Mouse (Mus musculus) heart, postnatal 4 days (tissue): ENCODE measurements around the gene Atp6ap1. TPM values are rescaled to one million over a fixed set of nuclear protein-coding genes. Genes with fewer than 3 reads are reported as not detected.

Source experiments
- DNase-seq: peaks from one replicate; pipeline ENCODE4 v3.0.0; 2021
- microRNA-seq, 2 experiments: library from miRNA; unstranded; fragments of <30 nt; microRNA quantifications; one replicate each; pipeline ENCODE4 v1.2.0; 2021 to 2022
- total RNA-seq, 2 experiments: library from RNA; stranded (reverse); gene quantifications; 2 replicates each; pipeline ENCODE4 v1.2.3; 2021

Gene Atp6ap1
- total RNA-seq, 2 experiments from 2014 or later, result 103 to 109 TPM

- peak; percentile 75 for DNase-seq
These were observed 8.2 kb downstream of the Atp6ap1 start, which contains the start of gene Gdi1 for GRCm38 (mm10) chrX:74304867-74305700. Gdi1 (plus strand) TSS chrX:74304998.

GRCm38 (mm10) chrX:74312540-74313464, 15.9 kb downstream of the Atp6ap1 start, which contains the start of gene Fam50a:
Fam50a (plus strand) TSS chrX:74313033.
- DNase-seq, result peak; percentile 87

- DNase-seq, result peak; percentile 71
These were observed 31.8 kb downstream of the Atp6ap1 start, which contains the start of gene Plxna3 for GRCm38 (mm10) chrX:74328725-74329161. Plxna3 (plus strand) TSS chrX:74329066.

- no peak for DNase-seq
These were observed 32.3 kb downstream of the Atp6ap1 start for GRCm38 (mm10) chrX:74329215-74329671.

- no peak for DNase-seq
These were observed 33.5 kb downstream of the Atp6ap1 start for GRCm38 (mm10) chrX:74330166-74330930.

- no peak for DNase-seq
These were observed 56.0 kb downstream of the Atp6ap1 start for GRCm38 (mm10) chrX:74352645-74353466.

GRCm38 (mm10) chrX:74353467-74353770, 56.5 kb downstream of the Atp6ap1 start, which contains the start of gene Lage3:
Lage3 (minus strand) TSS chrX:74353618.
- peak; percentile 83 for DNase-seq

Small RNA genes lying within 50 kb of the gene (microRNA-seq; reads per million reads assigned to microRNA genes)
- gene Mir7091 (1.2 to 3.1 reads per million in 2 experiments), gene Mir7092 (0 reads per million in 2 experiments)

Other genes with a start within 250 kb of the Atp6ap1 start
- not detected for gene Opn1mw, start 169.6 kb upstream of the Atp6ap1 start, total RNA-seq
- gene Mecp2, start 161.7 kb upstream of the Atp6ap1 start, total RNA-seq, result 10 to 100 TPM; 37.6 to 39.6 TPM
- gene Tex28, start 129.3 kb upstream of the Atp6ap1 start, total RNA-seq, result not detected
- not detected for gene Tktl1, start 119.8 kb upstream of the Atp6ap1 start, total RNA-seq
- gene Flna, start 47.3 kb upstream of the Atp6ap1 start, total RNA-seq, result 100 to 1,000 TPM; 375 to 378 TPM
- gene Emd, start 42.4 kb upstream of the Atp6ap1 start, total RNA-seq, result 10 to 100 TPM; 57.6 to 61.6 TPM
- gene Rpl10, start 26.3 kb upstream of the Atp6ap1 start, total RNA-seq, result 100 to 1,000 TPM; 297 to 347 TPM
- 10 to 100 TPM; 39.3 to 46.4 TPM for gene Taz, start 15.2 kb upstream of the Atp6ap1 start, total RNA-seq
- gene Dnase1l1, start 14.8 kb upstream of the Atp6ap1 start, total RNA-seq, result 10 to 100 TPM; 11.7 to 12.5 TPM
- 10 to 100 TPM; 85.1 to 95.7 TPM for gene Gdi1, start 7.9 kb downstream of the Atp6ap1 start, total RNA-seq
- 10 to 100 TPM; 38.6 to 39.7 TPM for gene Fam50a, start 15.9 kb downstream of the Atp6ap1 start, total RNA-seq
- 1 to 10 TPM; 2.8 to 3.6 TPM for gene Plxna3, start 32.0 kb downstream of the Atp6ap1 start, total RNA-seq
- gene Lage3, start 56.5 kb downstream of the Atp6ap1 start, total RNA-seq, result 10 to 100 TPM; 51.8 to 54.6 TPM
- 10 to 100 TPM; 48.3 to 50.5 TPM for gene Ubl4a, start 76.1 kb downstream of the Atp6ap1 start, total RNA-seq
- gene Slc10a3, start 76.3 kb downstream of the Atp6ap1 start, total RNA-seq, result 1 to 10 TPM; 7.8 to 7.9 TPM
- 10 to 100 TPM; 16.6 to 24.0 TPM for gene Fam3a, start 96.2 kb downstream of the Atp6ap1 start, total RNA-seq
- gene Ikbkg, start 96.2 kb downstream of the Atp6ap1 start, total RNA-seq, result 10 to 100 TPM; 39.7 to 40.8 TPM
- 1 to 10 TPM; 9.1 to 10.0 TPM for gene G6pdx, start 132.1 kb downstream of the Atp6ap1 start, total RNA-seq
- gene Gm6880, start 184.3 kb downstream of the Atp6ap1 start, total RNA-seq, result not detected